Mouse (Mus musculus): ENCODE measurements at regions not wholly inside any gene's neighbourhood (a gene's known extent, or its start where the extent isn't known, plus 50 kb on each side); places are given as distances from the start of the nearest gene placed in this dataset.

GRCm38 (mm10) chr1:52332013-52332412 is 99.0 kb upstream of the Gls start:
- no peak for TF ChIP-seq CTCF (IDR thresholded peaks at IDR 0.05; ENCODE audit: control insufficient read depth, insufficient read depth, insufficient replicate concordance, low read depth, low read length)
- no peak for TF ChIP-seq POLR2A (IDR thresholded peaks at IDR 0.05; ENCODE audit: control insufficient read depth, low read depth, low read length)
